Mouse (Mus musculus): ENCODE measurements around the gene Paqr5.

GRCm38 (mm10) chr9:62008360-62008759 is 18.3 kb downstream of the Paqr5 start:
- no peak for TF ChIP-seq CTCF (IDR thresholded peaks at IDR 0.05; ENCODE audit: borderline replicate concordance, insufficient read depth, low read length)
- TF ChIP-seq POLR2A (IDR thresholded peaks at IDR 0.05; ENCODE audit: low read depth, low read length), result no peak
